Mouse (Mus musculus) forebrain, embryonic 11.5 days (tissue): ENCODE data around the gene Pcnx3. TPM values are rescaled to one million over a fixed set of nuclear protein-coding genes. Genes with fewer than 3 reads are reported as not detected.

ENCODE experiments used
- ATAC-seq: fragments of 200-750 bp; cut with Nextera tagmentation; replicated peaks from 2 replicates; pipeline ENCODE4 v1.8.0; 2017; ENCODE audit warnings: moderate TSS enrichment; ENCODE audit not compliant: low FRiP score
- DNase-seq: peaks from one replicate; pipeline ENCODE4 v3.0.0-alpha.2; 2017; ENCODE audit warnings: low spot score
- H3K27ac ChIP-seq: fragments of 300-500 bp; sonication (generic); 2 replicates; pipeline ENCODE4 v1.5.1; 2014; ENCODE audit warnings: low read depth, low read length
- H3K27me3 ChIP-seq: fragments of 300-500 bp; sonication (generic); 2 replicates; pipeline ENCODE4 v1.6.1; 2014; ENCODE audit warnings: mild to moderate bottlenecking, low read length, mixed read lengths; ENCODE audit not compliant: control insufficient read depth, insufficient read depth
- H3K36me3 ChIP-seq: fragments of 300-500 bp; sonication (generic); 2 replicates; pipeline ENCODE4 v1.6.1; 2014; ENCODE audit warnings: mild to moderate bottlenecking, low read length, moderate library complexity, mixed read lengths; ENCODE audit not compliant: control insufficient read depth, insufficient read depth
- H3K4me1 ChIP-seq: fragments of 300-500 bp; sonication (generic); replicated peaks from 2 replicates; pipeline ENCODE4 v1.6.1; 2014; ENCODE audit warnings: low read length, mixed read lengths; ENCODE audit not compliant: control insufficient read depth, insufficient read depth
- H3K4me2 ChIP-seq: fragments of 300-500 bp; sonication (generic); 2 replicates; pipeline ENCODE4 v1.6.1; 2014; ENCODE audit warnings: low read depth, mild to moderate bottlenecking, low read length, moderate library complexity, mixed read lengths; ENCODE audit not compliant: severe bottlenecking
- H3K4me3 ChIP-seq: fragments of 300-500 bp; sonication (generic); 2 replicates; pipeline ENCODE4 v1.5.1; 2014; ENCODE audit warnings: low read depth, low read length
- H3K9ac ChIP-seq: fragments of 300-500 bp; sonication (generic); 2 replicates; pipeline ENCODE4 v1.6.1; 2014; ENCODE audit warnings: low read length
- H3K9me3 ChIP-seq: fragments of 300-500 bp; sonication (generic); 2 replicates; pipeline ENCODE4 v1.6.1; 2016; ENCODE audit warnings: low read length, mixed read lengths; ENCODE audit not compliant: control insufficient read depth
- WGBS: fragments of 180-500 bp; shearing (Covaris S2); extraction: QIAGEN DNeasy Blood & Tissue Kit; methylation state at CpG from one replicate; pipeline ENCODE4 v1.1.7; 2014; 5-methylcytosine and 5-hydroxymethylcytosine counted together
- polyA plus RNA-seq: library from polyadenylated mRNA; unstranded; fragments of >200 nt; fragmentation: Nextera tagmentation; extraction: Ambion mirVana; gene quantifications from 2 replicates; pipeline ENCODE4 v1.2.1, GENCODE M21; 2014

The Pcnx3 gene
- polyA plus RNA-seq, result 34.1 and 37.7 TPM in 2 replicates

GRCm38 (mm10) chr19:5688200-5689087 is at the start of gene Pcnx3, which contains the start of gene Map3k11:
Pcnx3 (minus strand) TSS chr19:5688908.
Map3k11 (plus strand) TSS chr19:5688742.
- H3K4me2 ChIP-seq, result peak within 1 kb of the TSS; percentile 99
- H3K9ac ChIP-seq, result peak within 1 kb of the TSS; percentile 86
- under 1% methylated on average over 67 of the region's 69 CpGs for WGBS
- ATAC-seq, result peak; percentile 90
- no peaks in the 10 kb centered on the region for H3K9me3 ChIP-seq
- H3K36me3 ChIP-seq, result peaks cover 9% of the 10 kb centered on the region
- H3K4me1 ChIP-seq, result peaks cover 29% of the 10 kb centered on the region
- peak within 1 kb of the TSS; percentile 62 for H3K4me3 ChIP-seq
- DNase-seq, result peak; percentile 95
- no peaks in the 10 kb centered on the region for H3K27me3 ChIP-seq
- peak within 1 kb of the TSS; percentile 82 for H3K27ac ChIP-seq

- 83% methylated on average over 9 of the region's 9 CpGs for WGBS
- no peak for ATAC-seq
- Histone ChIP-seq H3K4me3 (no peak overlapping the region), H3K9me3 (no peaks in the 10 kb centered on the region), H3K36me3 (no peaks in the 10 kb centered on the region), H3K9ac (no peak overlapping the region), H3K4me2 (no peak overlapping the region), H3K27me3 (no peaks in the 10 kb centered on the region; the same call in 1 of the 2 replicates), H3K4me1 (peaks cover 10% of the 10 kb centered on the region; the same call in 1 of the 2 replicates), H3K27ac (no peak overlapping the region)
- no peak for DNase-seq
These were observed 45.6 kb upstream of the Pcnx3 start for GRCm38 (mm10) chr19:5734325-5734724.

GRCm38 (mm10) chr19:5731264-5731978 is 42.7 kb upstream of the Pcnx3 start:
- peaks cover 24% of the 10 kb centered on the region; the same call in 1 of the 2 replicates for H3K4me1 ChIP-seq
- peak overlapping the region; percentile 97 for H3K4me2 ChIP-seq
- H3K9me3 ChIP-seq, result no peaks in the 10 kb centered on the region
- 1% methylated on average over 47 of the region's 47 CpGs for WGBS
- H3K9ac ChIP-seq, result peak overlapping the region; percentile 71
- ATAC-seq (peak; percentile 86), DNase-seq (peak; percentile 96)
- H3K4me3 ChIP-seq, result peak overlapping the region; percentile 83
- no peaks in the 10 kb centered on the region; the same call in 1 of the 2 replicates for H3K27me3 ChIP-seq
- H3K36me3 ChIP-seq, result no peaks in the 10 kb centered on the region
- no peak overlapping the region for H3K27ac ChIP-seq

GRCm38 (mm10) chr19:5730314-5731186 is 41.8 kb upstream of the Pcnx3 start:
- Histone ChIP-seq H3K4me2 (peak overlapping the region; percentile 97), H3K4me3 (peak overlapping the region; percentile 83), H3K4me1 (peaks cover 29% of the 10 kb centered on the region; the same call in 1 of the 2 replicates), H3K27ac (no peak overlapping the region), H3K9me3 (no peaks in the 10 kb centered on the region), H3K27me3 (no peaks in the 10 kb centered on the region; the same call in 1 of the 2 replicates), H3K36me3 (no peaks in the 10 kb centered on the region), H3K9ac (no peak overlapping the region; the same call in 1 of the 2 replicates)
- WGBS, result 76% methylated on average over 29 of the region's 29 CpGs
- DNase-seq (no peak), ATAC-seq (no peak)

GRCm38 (mm10) chr19:5729444-5729815 is 40.7 kb upstream of the Pcnx3 start, which contains the start of gene Fam89b:
Fam89b (minus strand) TSS chr19:5729653.
- Histone ChIP-seq H3K4me1 (peaks cover 29% of the 10 kb centered on the region; the same call in 1 of the 2 replicates), H3K9ac (peak within 1 kb of the TSS; percentile 100), H3K27me3 (no peaks in the 10 kb centered on the region), H3K4me3 (peak within 1 kb of the TSS; percentile 96), H3K27ac (peak within 1 kb of the TSS; percentile 89), H3K4me2 (peak within 1 kb of the TSS; percentile 91), H3K36me3 (no peaks in the 10 kb centered on the region; the same call in 1 of the 2 replicates), H3K9me3 (no peaks in the 10 kb centered on the region)
- ATAC-seq (peak; percentile 73), DNase-seq (peak; percentile 94)
- under 1% methylated on average over 37 of the region's 37 CpGs for WGBS

- peak; percentile 15 for ATAC-seq
- peak overlapping the region; percentile 96 for H3K4me3 ChIP-seq
- 10% methylated on average over 37 of the region's 37 CpGs for WGBS
- no peaks in the 10 kb centered on the region for H3K27me3 ChIP-seq
- H3K27ac ChIP-seq, result peak overlapping the region; percentile 89
- no peaks in the 10 kb centered on the region for H3K9me3 ChIP-seq
- H3K4me2 ChIP-seq, result peak overlapping the region; percentile 91
- DNase-seq, result peak; percentile 80
- H3K36me3 ChIP-seq, result no peaks in the 10 kb centered on the region; the same call in 1 of the 2 replicates
- H3K4me1 ChIP-seq, result peaks cover 29% of the 10 kb centered on the region; the same call in 1 of the 2 replicates
- peak overlapping the region; percentile 100 for H3K9ac ChIP-seq
These were observed 40.1 kb upstream of the Pcnx3 start for GRCm38 (mm10) chr19:5728631-5729443.

GRCm38 (mm10) chr19:5727701-5728100 is 39.0 kb upstream of the Pcnx3 start:
- 6% methylated on average over 14 of the region's 14 CpGs for WGBS
- H3K27ac ChIP-seq, result no peak overlapping the region
- no peaks in the 10 kb centered on the region for H3K27me3 ChIP-seq
- peaks cover 29% of the 10 kb centered on the region; the same call in 1 of the 2 replicates for H3K4me1 ChIP-seq
- H3K4me2 ChIP-seq, result peak overlapping the region; percentile 91
- DNase-seq (peak; percentile 93), ATAC-seq (no peak)
- no peaks in the 10 kb centered on the region for H3K9me3 ChIP-seq
- H3K36me3 ChIP-seq, result no peaks in the 10 kb centered on the region; the same call in 1 of the 2 replicates
- H3K4me3 ChIP-seq, result peak overlapping the region; percentile 96
- H3K9ac ChIP-seq, result peak overlapping the region; percentile 100
